Mouse (Mus musculus): ENCODE measurements at regions not wholly inside any gene's neighbourhood (a gene's known extent, or its start where the extent isn't known, plus 50 kb on each side); places are given as distances from the start of the nearest gene placed in this dataset.

DNA sequence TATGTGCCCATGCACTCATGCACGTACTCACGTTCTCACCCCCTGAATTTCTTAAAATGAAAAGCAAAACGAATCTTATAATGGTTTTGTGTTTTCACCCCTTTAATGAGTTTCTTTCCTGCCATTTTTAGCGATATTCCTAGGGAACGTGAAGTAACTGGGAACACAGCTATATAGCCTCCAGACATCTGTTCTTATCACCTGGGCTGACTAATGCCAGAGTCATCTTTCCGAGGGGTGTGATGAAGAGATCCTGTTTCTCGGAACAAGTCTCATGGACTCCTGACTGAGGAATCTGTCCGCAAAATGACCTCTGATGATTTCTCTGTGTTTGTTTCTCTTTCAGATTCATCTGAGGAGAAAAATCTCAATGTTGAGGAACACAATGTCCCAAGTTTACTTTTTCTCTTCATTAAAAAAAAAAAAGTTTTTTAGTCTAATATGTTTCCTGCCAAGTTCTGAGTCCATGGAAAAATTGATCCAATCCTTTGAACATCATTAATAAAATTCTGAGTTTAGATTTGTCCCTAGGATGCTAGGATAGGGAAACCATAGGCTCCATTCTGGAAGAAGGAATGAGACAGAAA lies 435.7 kb upstream of the Tshz3 start:
- no peak overlapping the region for H3K27ac ChIP-seq (ENCODE audit: low read depth, low read length)
- no peak overlapping the region for H3K9ac ChIP-seq (ENCODE audit: low read length)
- H3K27me3 ChIP-seq (replicated peaks; ENCODE audit: control insufficient read depth, insufficient read depth, low read length): 0 out of 2 replicates have a peak, but pooled peaks cover 2% of the 10 kb centered on the region
- ATAC-seq: no peak
- no peaks in the 10 kb centered on the region for H3K9me3 ChIP-seq (replicated peaks; ENCODE audit: control insufficient read depth, low read length)
- no peaks in the 10 kb centered on the region for H3K36me3 ChIP-seq (ENCODE audit: control insufficient read depth, insufficient read depth, low read length)
- no peak overlapping the region for H3K4me2 ChIP-seq (ENCODE audit: low read length)
- no peak for DNase-seq (ENCODE audit: low spot score)
- no peak overlapping the region for H3K4me3 ChIP-seq (ENCODE audit: low read depth, low read length)
- WGBS: 86% methylated on average over 8 of the region's 8 CpGs
- no peaks in the 10 kb centered on the region for H3K4me1 ChIP-seq (ENCODE audit: control insufficient read depth, insufficient read depth, low read length)

DNA sequence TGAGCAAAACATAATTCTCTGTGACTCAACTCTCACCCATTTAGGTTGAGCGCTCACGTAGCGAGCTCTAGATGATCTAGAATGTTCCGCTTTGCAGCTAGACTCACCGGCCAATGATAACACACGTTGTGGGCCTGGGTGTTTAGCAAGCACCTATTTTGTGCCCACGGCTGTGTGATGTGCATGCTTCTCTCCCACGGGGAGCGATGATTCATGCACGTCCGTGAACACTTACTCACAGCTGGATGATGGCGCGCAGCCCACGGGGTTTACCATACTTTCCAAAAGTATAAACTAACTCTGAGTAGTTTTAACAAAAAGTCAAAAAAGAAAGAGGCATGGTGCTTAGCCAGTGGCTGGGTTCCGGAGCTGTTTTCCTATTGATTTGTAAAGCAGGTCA lies 440.8 kb upstream of the Tshz3 start:
- no peak for DNase-seq (ENCODE audit: low spot score)
- no peaks in the 10 kb centered on the region for H3K9me3 ChIP-seq (replicated peaks; ENCODE audit: control insufficient read depth, low read length)
- no peaks in the 10 kb centered on the region for H3K36me3 ChIP-seq (ENCODE audit: control insufficient read depth, insufficient read depth, low read length)
- no peak overlapping the region for H3K27ac ChIP-seq (ENCODE audit: low read depth, low read length)
- H3K9ac ChIP-seq (ENCODE audit: low read length): no peak overlapping the region
- no peak overlapping the region for H3K4me2 ChIP-seq (ENCODE audit: low read length)
- no peak overlapping the region for H3K4me3 ChIP-seq (ENCODE audit: low read depth, low read length)
- ATAC-seq: no peak
- H3K4me1 ChIP-seq (ENCODE audit: control insufficient read depth, insufficient read depth, low read length): no peaks in the 10 kb centered on the region
- WGBS: 94% methylated on average over 15 of the region's 15 CpGs
- H3K27me3 ChIP-seq (replicated peaks; ENCODE audit: control insufficient read depth, insufficient read depth, low read length): 0 out of 2 replicates have a peak, but pooled peaks cover 2% of the 10 kb centered on the region

DNA sequence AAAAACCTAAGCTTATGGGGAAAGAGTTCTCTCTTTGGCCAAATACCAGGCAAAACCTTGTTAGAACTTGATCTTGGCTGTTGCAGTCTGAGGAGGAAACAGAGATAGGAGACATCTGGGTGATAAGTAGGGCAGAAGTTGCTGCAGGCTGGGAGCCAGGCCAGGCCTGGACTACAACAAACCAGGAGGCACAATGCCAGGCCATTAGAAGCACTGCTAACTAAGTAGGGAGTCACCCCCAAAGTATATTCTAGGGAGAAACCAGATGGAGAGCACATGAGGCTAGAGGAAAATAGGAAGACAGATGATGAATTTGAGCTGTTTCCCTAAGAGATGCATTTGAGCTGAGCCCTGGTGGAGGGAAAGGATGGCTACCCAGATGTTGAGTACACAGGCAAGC lies 444.6 kb upstream of the Zfp507 start:
- no peak for ATAC-seq
- Histone ChIP-seq H3K4me2 (ENCODE audit: low read length) (no peak overlapping the region), H3K4me3 (ENCODE audit: low read depth, low read length) (no peak overlapping the region), H3K9ac (ENCODE audit: low read length) (no peak overlapping the region), H3K9me3 (replicated peaks; ENCODE audit: control insufficient read depth, low read length) (no peaks in the 10 kb centered on the region), H3K36me3 (ENCODE audit: control insufficient read depth, insufficient read depth, low read length) (no peaks in the 10 kb centered on the region), H3K4me1 (ENCODE audit: control insufficient read depth, insufficient read depth, low read length) (no peaks in the 10 kb centered on the region), H3K27me3 (replicated peaks; ENCODE audit: control insufficient read depth, insufficient read depth, low read length) (no peaks in the 10 kb centered on the region), H3K27ac (ENCODE audit: low read depth, low read length) (no peak overlapping the region)
- no peak for DNase-seq (ENCODE audit: low spot score)

DNA sequence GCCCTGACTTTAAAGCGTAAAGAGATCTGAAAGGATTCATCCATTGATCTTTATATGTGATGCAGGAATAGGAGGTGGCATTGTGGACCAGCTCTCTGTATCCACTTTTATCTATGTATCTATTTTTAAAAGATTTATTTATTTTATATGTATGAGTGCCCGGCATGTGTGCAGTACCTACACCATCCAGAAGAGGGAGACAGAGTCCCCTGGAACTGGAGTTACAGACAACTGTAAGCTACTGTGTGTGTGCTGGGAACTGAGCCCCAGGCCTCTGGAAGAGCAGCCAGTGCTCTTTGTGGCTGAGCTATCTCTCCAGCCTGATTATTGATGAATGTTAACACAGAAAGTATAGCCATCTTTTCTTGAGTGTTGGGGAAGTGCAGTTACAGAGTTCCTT lies 433.9 kb upstream of the Zfp507 start:
- no peaks in the 10 kb centered on the region for H3K4me1 ChIP-seq (ENCODE audit: control insufficient read depth, insufficient read depth, low read length)
- H3K9ac ChIP-seq (ENCODE audit: low read length): no peak overlapping the region
- H3K27ac ChIP-seq (ENCODE audit: low read depth, low read length): no peak overlapping the region
- no peaks in the 10 kb centered on the region; the same call in 1 of the 2 replicates for H3K9me3 ChIP-seq (replicated peaks; ENCODE audit: control insufficient read depth, low read length)
- H3K27me3 ChIP-seq (replicated peaks; ENCODE audit: control insufficient read depth, insufficient read depth, low read length): no peaks in the 10 kb centered on the region
- no peaks in the 10 kb centered on the region for H3K36me3 ChIP-seq (ENCODE audit: control insufficient read depth, insufficient read depth, low read length)
- no peak overlapping the region for H3K4me3 ChIP-seq (ENCODE audit: low read depth, low read length)
- H3K4me2 ChIP-seq (ENCODE audit: low read length): no peak overlapping the region
- DNase-seq (ENCODE audit: low spot score) (no peak), ATAC-seq (no peak)
- 99% methylated on average over 2 of the region's 2 CpGs for WGBS

DNA sequence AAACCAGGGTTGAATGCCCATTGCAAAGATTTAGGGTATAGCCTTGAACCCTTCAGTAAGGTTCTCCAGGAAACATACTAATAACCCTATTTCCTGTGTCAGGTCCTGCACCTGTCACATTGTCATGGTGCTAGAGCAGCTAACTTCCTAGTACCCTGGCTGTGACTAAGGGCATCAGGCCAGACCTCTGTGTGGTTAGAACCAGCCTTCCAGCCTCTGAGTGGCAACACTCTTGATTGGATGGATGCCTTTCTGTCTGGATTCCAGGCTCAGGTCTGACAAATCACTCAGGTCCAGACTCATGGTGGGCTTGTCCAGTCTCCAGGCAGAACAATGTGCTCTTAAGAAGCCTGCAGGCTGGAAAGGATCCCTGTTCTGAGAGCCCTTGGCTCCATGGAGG lies 426.2 kb upstream of the Zfp507 start:
- Histone ChIP-seq H3K9me3 (replicated peaks; ENCODE audit: control insufficient read depth, low read length) (no peaks in the 10 kb centered on the region), H3K9ac (ENCODE audit: low read length) (no peak overlapping the region), H3K4me2 (ENCODE audit: low read length) (no peak overlapping the region), H3K4me1 (ENCODE audit: control insufficient read depth, insufficient read depth, low read length) (no peaks in the 10 kb centered on the region), H3K36me3 (ENCODE audit: control insufficient read depth, insufficient read depth, low read length) (no peaks in the 10 kb centered on the region), H3K4me3 (ENCODE audit: low read depth, low read length) (no peak overlapping the region), H3K27me3 (replicated peaks; ENCODE audit: control insufficient read depth, insufficient read depth, low read length) (no peaks in the 10 kb centered on the region), H3K27ac (ENCODE audit: low read depth, low read length) (no peak overlapping the region)
- no peak for ATAC-seq
- DNase-seq (ENCODE audit: low spot score): no peak

DNA sequence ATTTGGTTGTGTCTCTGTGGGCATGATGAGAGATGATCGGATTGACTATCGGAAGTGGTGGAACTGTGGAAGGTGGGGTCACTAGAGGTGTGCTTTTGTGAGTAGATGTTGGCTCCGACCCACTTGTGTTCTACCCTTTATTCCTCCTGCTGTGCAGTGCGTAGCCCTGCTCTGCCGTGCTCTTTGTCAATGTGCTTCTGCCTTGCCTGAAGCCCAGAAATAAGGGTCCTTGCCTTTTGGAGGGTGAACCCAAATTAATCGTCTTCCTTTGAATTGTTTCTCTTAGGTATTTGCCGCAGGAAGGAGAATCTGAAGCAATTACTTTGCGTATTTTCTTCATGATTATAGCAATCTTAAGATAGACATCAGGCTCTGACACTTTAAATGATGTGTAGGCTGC lies 421.6 kb upstream of the Zfp507 start:
- Histone ChIP-seq H3K9ac (ENCODE audit: low read length) (no peak overlapping the region), H3K36me3 (ENCODE audit: control insufficient read depth, insufficient read depth, low read length) (no peaks in the 10 kb centered on the region), H3K27me3 (replicated peaks; ENCODE audit: control insufficient read depth, insufficient read depth, low read length) (no peaks in the 10 kb centered on the region), H3K9me3 (replicated peaks; ENCODE audit: control insufficient read depth, low read length) (no peaks in the 10 kb centered on the region), H3K4me3 (ENCODE audit: low read depth, low read length) (no peak overlapping the region), H3K4me2 (ENCODE audit: low read length) (no peak overlapping the region), H3K4me1 (ENCODE audit: control insufficient read depth, insufficient read depth, low read length) (no peaks in the 10 kb centered on the region), H3K27ac (ENCODE audit: low read depth, low read length) (no peak overlapping the region)
- DNase-seq (ENCODE audit: low spot score) (no peak), ATAC-seq (no peak)
- WGBS: 90% methylated on average over 8 of the region's 8 CpGs

DNA sequence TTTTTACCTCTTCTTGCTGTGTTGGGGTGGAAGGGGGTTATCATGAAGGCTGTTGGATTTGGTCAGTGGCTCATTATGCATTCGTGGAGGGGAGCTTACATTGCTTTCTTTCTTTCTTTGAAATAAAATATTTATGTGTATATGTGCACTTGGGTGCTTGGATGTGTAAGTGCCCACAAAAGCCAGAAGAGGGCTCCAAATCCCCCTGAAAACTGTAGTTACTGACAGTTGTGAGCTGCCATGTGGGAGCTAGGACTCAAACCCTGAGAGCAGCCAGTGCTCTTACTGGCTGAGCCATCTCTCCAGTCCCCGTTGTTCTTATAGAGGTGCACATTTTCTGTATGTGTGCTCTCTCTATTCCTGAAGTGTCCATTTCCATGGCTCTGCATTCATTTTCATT lies 415.6 kb upstream of the Zfp507 start:
- Histone ChIP-seq H3K4me3 (ENCODE audit: low read depth, low read length) (no peak overlapping the region), H3K27ac (ENCODE audit: low read depth, low read length) (no peak overlapping the region), H3K27me3 (replicated peaks; ENCODE audit: control insufficient read depth, insufficient read depth, low read length) (no peaks in the 10 kb centered on the region), H3K4me1 (ENCODE audit: control insufficient read depth, insufficient read depth, low read length) (no peaks in the 10 kb centered on the region), H3K36me3 (ENCODE audit: control insufficient read depth, insufficient read depth, low read length) (no peaks in the 10 kb centered on the region), H3K9me3 (replicated peaks; ENCODE audit: control insufficient read depth, low read length) (peaks cover 3% of the 10 kb centered on the region; the same call in 1 of the 2 replicates), H3K4me2 (ENCODE audit: low read length) (no peak overlapping the region), H3K9ac (ENCODE audit: low read length) (no peak overlapping the region)
- 59% methylated on average over 2 of the region's 2 CpGs for WGBS
- DNase-seq (ENCODE audit: low spot score) (no peak), ATAC-seq (no peak)

DNA sequence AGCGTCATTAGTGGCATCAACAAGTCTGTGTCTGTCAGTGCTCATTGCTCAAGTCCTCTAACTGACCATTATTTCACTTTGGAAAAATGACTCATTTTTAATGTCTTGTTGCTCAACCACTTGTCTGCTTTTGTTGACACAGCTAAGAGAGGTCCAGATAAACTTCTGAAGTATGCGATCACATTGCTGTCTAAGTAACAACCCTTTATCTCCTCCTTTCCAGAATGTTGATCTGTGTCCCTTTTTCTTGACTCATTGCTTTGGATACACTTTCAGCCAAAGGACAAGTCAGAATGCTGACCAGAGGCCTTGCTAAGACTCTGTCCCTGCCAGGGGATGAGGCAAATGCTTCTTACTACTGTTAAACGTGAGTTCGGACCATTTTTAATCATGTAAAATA lies 407.2 kb upstream of the Zfp507 start:
- H3K27ac ChIP-seq (ENCODE audit: low read depth, low read length): no peak overlapping the region
- 92% methylated on average over 4 of the region's 4 CpGs for WGBS
- no peak overlapping the region for H3K9ac ChIP-seq (ENCODE audit: low read length)
- ATAC-seq (no peak), DNase-seq (ENCODE audit: low spot score) (no peak)
- no peaks in the 10 kb centered on the region for H3K9me3 ChIP-seq (replicated peaks; ENCODE audit: control insufficient read depth, low read length)
- no peaks in the 10 kb centered on the region for H3K4me1 ChIP-seq (ENCODE audit: control insufficient read depth, insufficient read depth, low read length)
- H3K4me2 ChIP-seq (ENCODE audit: low read length): no peak overlapping the region
- H3K36me3 ChIP-seq (ENCODE audit: control insufficient read depth, insufficient read depth, low read length): no peaks in the 10 kb centered on the region
- no peak overlapping the region for H3K4me3 ChIP-seq (ENCODE audit: low read depth, low read length)
- no peaks in the 10 kb centered on the region for H3K27me3 ChIP-seq (replicated peaks; ENCODE audit: control insufficient read depth, insufficient read depth, low read length)

DNA sequence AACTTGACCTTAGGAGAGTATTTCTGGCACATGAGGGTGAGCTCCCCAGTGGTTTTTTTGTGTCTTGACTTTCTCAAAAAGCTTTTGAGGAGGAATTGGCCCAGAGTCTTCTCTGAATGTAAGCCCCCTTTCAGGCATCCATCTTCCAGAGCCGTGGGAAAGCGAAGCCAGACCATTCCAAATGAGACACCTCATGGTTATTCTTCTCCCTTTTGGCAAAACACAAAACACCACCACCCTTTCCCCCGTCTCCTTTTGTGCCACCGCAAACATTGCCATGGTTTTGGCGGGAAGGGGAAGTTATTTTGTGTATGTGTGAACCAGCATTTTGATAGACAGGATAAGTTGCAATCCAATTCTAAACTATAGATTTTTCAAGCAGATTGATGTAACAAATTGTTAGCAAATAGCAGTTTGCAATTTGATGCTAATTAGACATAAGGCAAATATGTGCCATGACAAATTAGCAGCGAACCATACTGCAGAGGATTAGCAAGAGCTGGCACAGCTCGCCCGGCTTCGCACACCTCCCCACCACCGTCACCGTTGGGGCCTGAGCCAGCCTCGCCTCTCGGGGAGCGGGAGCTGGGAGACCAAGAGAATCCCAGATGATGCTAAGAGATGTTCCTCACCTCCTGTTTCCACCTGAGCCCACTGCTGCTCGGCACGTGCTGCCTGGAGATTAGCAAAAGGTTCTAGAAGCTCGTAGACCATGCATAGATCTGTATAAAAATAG lies 404.9 kb upstream of the Zfp507 start:
- WGBS: 42% methylated on average over 17 of the region's 17 CpGs
- Histone ChIP-seq H3K36me3 (ENCODE audit: control insufficient read depth, insufficient read depth, low read length) (no peaks in the 10 kb centered on the region), H3K9ac (ENCODE audit: low read length) (no peak overlapping the region), H3K9me3 (replicated peaks; ENCODE audit: control insufficient read depth, low read length) (no peaks in the 10 kb centered on the region), H3K27me3 (replicated peaks; ENCODE audit: control insufficient read depth, insufficient read depth, low read length) (no peaks in the 10 kb centered on the region), H3K4me2 (ENCODE audit: low read length) (no peak overlapping the region), H3K4me1 (ENCODE audit: control insufficient read depth, insufficient read depth, low read length) (no peaks in the 10 kb centered on the region), H3K4me3 (ENCODE audit: low read depth, low read length) (no peak overlapping the region), H3K27ac (ENCODE audit: low read depth, low read length) (no peak overlapping the region)
- peak; percentile 93 for DNase-seq (ENCODE audit: low spot score)
- ATAC-seq: peak; percentile 96
